Mouse (Mus musculus): ENCODE results near the gene Myh7. TPM values are rescaled to one million over a fixed set of nuclear protein-coding genes. Genes with fewer than 3 reads are reported as not detected.
"Not testable (repeated sequence)": the region's sequence is repeated elsewhere in the genome, so short reads cannot be mapped to it uniquely, and the experiment has no call there.

The Myh7 gene
- polyA plus RNA-seq, 1 experiment from 2014 or later, result 6.5 TPM

DNA sequence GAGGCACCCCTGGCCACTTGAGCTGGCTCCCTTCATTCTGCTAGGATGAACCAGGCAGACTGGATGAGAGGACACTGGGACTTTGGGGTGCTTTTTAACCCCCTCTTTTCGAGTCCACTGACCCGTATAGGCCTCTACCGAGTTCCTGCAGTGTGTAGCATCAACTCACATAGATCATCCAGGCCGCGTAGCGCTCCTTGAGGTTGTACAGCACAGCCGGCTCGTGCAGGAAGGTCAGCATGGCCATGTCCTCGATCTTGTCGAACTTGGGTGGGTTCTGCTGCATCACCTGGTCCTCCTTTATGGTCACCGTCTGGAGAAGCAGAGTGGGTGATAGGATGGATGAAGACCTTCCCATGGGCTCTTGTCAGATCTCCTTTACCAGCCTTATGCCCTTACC, 30.7 kb downstream of the Myh7 start:
- 89% methylated on average over 11 of the region's 11 CpGs for WGBS
- Histone ChIP-seq H3K9me3 (no peaks in the 10 kb centered on the region), H3K4me2 (replicated peaks) (no peak overlapping the region), H3K27ac (replicated peaks) (no peak overlapping the region), H3K36me3 (no peaks in the 10 kb centered on the region), H3K4me3 (no peak overlapping the region), H3K9ac (replicated peaks) (no peak overlapping the region), H3K27me3 (no peaks in the 10 kb centered on the region), H3K4me1 (no peaks in the 10 kb centered on the region)
- no peak for ATAC-seq (replicated peaks)

DNA sequence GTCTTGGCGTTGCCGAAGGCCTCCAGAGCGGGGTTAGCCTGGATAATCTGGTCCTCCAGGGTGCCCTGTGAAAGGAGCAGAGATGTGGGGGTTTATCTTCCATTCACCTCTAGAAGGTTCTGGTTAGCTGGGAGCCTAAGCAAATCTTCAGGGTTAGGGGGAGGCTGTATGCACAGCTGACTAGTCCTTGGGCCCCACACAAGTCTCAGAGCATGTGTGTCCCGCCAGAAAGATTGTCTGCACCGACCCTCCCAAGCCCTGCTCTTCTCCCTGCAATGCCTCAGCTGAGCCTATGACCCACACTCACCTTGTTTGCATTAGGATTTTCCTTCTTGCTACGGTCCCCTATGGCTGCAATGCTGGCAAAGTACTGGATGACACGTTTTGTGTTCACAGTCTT, 31.7 kb downstream of the Myh7 start:
- Histone ChIP-seq H3K27ac (replicated peaks) (no peak overlapping the region), H3K4me3 (no peak overlapping the region), H3K4me1 (no peaks in the 10 kb centered on the region), H3K9me3 (no peaks in the 10 kb centered on the region), H3K36me3 (no peaks in the 10 kb centered on the region), H3K27me3 (no peaks in the 10 kb centered on the region), H3K9ac (replicated peaks) (no peak overlapping the region), H3K4me2 (replicated peaks) (no peak overlapping the region)
- 92% methylated on average over 7 of the region's 7 CpGs for WGBS
- ATAC-seq (replicated peaks), result no peak

- Histone ChIP-seq H3K4me3 (no peak overlapping the region), H3K4me2 (replicated peaks) (no peak overlapping the region), H3K9me3 (no peaks in the 10 kb centered on the region), H3K27ac (replicated peaks) (no peak overlapping the region), H3K4me1 (no peaks in the 10 kb centered on the region), H3K27me3 (no peaks in the 10 kb centered on the region), H3K36me3 (no peaks in the 10 kb centered on the region), H3K9ac (replicated peaks) (no peak overlapping the region)
- ATAC-seq (replicated peaks), result no peak
- 88% methylated on average over 5 of the region's 5 CpGs for WGBS
These were observed 32.9 kb downstream of the Myh7 start for GRCm38 (mm10) chr14:54961487-54961886.

GRCm38 (mm10) chr14:54960769-54961168, 33.7 kb downstream of the Myh7 start:
- no peaks in the 10 kb centered on the region for H3K9me3 ChIP-seq
- H3K4me3 ChIP-seq, result no peak overlapping the region
- no peak overlapping the region for H3K27ac ChIP-seq (replicated peaks)
- H3K4me1 ChIP-seq, result no peaks in the 10 kb centered on the region
- no peak overlapping the region for H3K9ac ChIP-seq (replicated peaks)
- H3K4me2 ChIP-seq (replicated peaks), result no peak overlapping the region
- ATAC-seq (replicated peaks), result no peak
- WGBS, result 62% methylated on average over 10 of the region's 10 CpGs
- H3K27me3 ChIP-seq, result no peaks in the 10 kb centered on the region
- H3K36me3 ChIP-seq, result no peaks in the 10 kb centered on the region

DNA sequence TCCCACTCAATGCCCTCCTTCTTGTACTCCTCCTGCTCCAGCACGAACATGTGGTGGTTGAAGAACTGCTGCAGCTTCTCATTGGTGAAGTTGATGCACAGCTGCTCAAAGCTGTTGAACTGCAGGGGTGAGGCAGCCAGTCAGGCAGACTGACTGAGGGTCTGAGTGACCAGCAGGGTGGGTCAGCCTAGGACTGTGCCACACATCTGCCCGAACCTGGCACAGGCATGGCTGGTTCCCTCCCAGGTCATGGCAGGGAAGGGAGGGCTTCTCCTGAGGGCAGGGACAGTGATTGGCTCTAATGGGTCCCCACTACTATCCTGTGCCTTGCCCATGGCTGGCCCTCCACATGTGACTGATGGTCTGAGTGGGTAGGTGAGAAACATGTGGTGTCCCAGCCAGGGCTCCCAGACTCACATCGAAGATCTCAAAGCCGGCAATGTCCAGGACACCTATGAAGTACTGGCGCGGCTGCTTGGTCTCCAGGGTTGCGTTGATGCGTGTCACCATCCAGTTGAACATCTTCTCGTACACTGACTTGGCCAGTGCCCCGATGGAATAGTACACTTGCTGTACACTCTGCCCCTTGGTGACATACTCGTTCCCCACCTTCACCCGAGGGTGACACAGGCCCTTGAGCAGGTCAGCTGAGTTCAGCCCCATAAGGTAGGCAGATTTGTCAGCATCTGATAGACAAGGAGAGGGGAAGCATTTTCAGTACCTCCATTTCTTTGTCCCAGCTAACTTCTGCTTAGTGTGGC, 34.4 kb downstream of the Myh7 start:
- not testable (repeated sequence) for H3K4me2 ChIP-seq (replicated peaks); H3K4me1 ChIP-seq; H3K27me3 ChIP-seq; ATAC-seq (replicated peaks); H3K4me3 ChIP-seq; H3K9ac ChIP-seq (replicated peaks); H3K36me3 ChIP-seq; H3K27ac ChIP-seq (replicated peaks); H3K9me3 ChIP-seq
- 93% methylated on average over 12 of the region's 12 CpGs for WGBS

GRCm38 (mm10) chr14:54959197-54959596, 35.2 kb downstream of the Myh7 start:
- Histone ChIP-seq H3K4me1 (no peaks in the 10 kb centered on the region), H3K4me2 (replicated peaks) (no peak overlapping the region), H3K9ac (replicated peaks) (no peak overlapping the region), H3K36me3 (no peaks in the 10 kb centered on the region), H3K27ac (replicated peaks) (no peak overlapping the region), H3K9me3 (no peaks in the 10 kb centered on the region), H3K27me3 (no peaks in the 10 kb centered on the region), H3K4me3 (no peak overlapping the region)
- ATAC-seq (replicated peaks), result no peak
- 89% methylated on average over 3 of the region's 3 CpGs for WGBS

DNA sequence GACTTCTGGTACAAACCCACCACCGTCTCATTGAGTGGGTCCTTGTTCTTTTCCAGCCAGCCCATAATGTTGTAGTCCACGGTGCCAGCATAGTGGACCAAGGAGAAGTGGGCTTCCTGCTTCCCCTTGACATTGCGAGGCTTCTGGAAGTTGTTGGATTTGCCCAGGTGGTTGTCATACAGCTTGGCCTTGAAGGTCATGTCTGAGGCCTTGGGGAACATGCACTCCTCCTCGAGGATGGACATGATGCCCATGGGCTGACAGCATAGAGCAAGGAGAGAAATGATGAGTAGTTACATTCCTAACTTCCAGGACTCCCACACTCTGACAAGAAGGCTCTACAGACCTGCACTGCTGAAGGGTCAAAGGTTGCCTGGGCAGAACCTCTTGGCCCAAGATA, 35.9 kb downstream of the Myh7 start:
- H3K36me3 ChIP-seq, result no peaks in the 10 kb centered on the region
- 77% methylated on average over 4 of the region's 4 CpGs for WGBS
- H3K4me2 ChIP-seq (replicated peaks), result no peak overlapping the region
- no peaks in the 10 kb centered on the region for H3K9me3 ChIP-seq
- H3K27ac ChIP-seq (replicated peaks), result no peak overlapping the region
- no peak overlapping the region for H3K4me3 ChIP-seq
- ATAC-seq (replicated peaks), result no peak
- no peaks in the 10 kb centered on the region for H3K27me3 ChIP-seq
- H3K9ac ChIP-seq (replicated peaks), result no peak overlapping the region
- no peaks in the 10 kb centered on the region for H3K4me1 ChIP-seq

DNA sequence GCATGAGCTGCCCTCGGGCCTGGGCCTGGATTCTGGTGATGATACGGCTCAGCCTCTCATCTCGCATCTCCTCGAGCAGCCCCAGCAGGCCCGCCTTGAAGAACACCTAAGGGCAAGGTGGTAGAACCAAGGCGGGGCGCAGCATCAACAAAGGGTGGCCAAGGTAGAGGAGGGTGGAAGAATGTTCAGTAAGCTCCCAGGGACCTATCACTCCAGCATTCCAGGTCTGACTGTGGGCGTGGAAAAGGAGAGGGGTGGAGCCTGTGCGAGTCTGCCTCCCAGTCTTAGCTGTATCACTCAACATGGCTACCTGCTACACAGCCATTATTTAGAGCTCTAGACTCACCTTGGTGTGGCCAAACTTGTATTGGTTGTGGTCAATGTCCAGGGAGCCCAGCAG, 37.9 kb downstream of the Myh7 start:
- no peak overlapping the region for H3K4me2 ChIP-seq (replicated peaks)
- H3K4me3 ChIP-seq, result no peak overlapping the region
- WGBS, result 90% methylated on average over 9 of the region's 9 CpGs
- H3K9ac ChIP-seq (replicated peaks), result no peak overlapping the region
- H3K9me3 ChIP-seq, result no peaks in the 10 kb centered on the region
- no peaks in the 10 kb centered on the region for H3K27me3 ChIP-seq
- no peaks in the 10 kb centered on the region for H3K36me3 ChIP-seq
- H3K4me1 ChIP-seq, result no peaks in the 10 kb centered on the region
- no peak for ATAC-seq (replicated peaks)
- H3K27ac ChIP-seq (replicated peaks), result no peak overlapping the region

- H3K9ac ChIP-seq (replicated peaks), result no peak overlapping the region
- 86% methylated on average over 3 of the region's 3 CpGs for WGBS
These were observed 38.9 kb downstream of the Myh7 start for GRCm38 (mm10) chr14:54955481-54955880.

DNA sequence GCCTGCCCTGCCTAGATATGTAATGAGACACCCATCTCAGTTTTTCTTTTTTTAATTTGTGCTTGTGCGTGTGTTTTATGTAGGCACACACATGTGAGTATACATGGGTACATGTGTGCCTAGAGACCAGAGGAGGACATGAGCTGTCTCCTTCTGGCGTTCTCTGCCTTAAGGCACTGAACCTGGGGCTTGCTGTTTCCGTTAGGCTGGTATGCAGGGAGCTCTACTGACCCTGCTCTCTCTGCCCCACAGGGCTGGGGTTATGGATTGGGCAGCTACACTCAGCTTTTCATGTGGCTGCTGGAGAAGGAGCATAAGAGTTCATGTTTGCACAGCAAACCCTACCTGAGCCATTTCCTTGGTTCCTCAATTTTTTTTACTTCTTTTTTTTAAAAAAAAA, 40.0 kb downstream of the Myh7 start:
- no peak overlapping the region for H3K27ac ChIP-seq (replicated peaks)
- H3K4me2 ChIP-seq (replicated peaks), result no peak overlapping the region
- H3K9ac ChIP-seq (replicated peaks), result no peak overlapping the region
- WGBS, result 83% methylated on average over 3 of the region's 3 CpGs
- H3K9me3 ChIP-seq, result no peaks in the 10 kb centered on the region
- H3K4me3 ChIP-seq, result no peak overlapping the region
- ATAC-seq (replicated peaks), result no peak
- no peaks in the 10 kb centered on the region for H3K36me3 ChIP-seq
- H3K27me3 ChIP-seq, result no peaks in the 10 kb centered on the region
- no peaks in the 10 kb centered on the region for H3K4me1 ChIP-seq

More at GRCm38 (mm10) chr14:54955481-54955880, 38.9 kb downstream of the Myh7 start:
- Histone ChIP-seq H3K27me3 (no peaks in the 10 kb centered on the region), H3K27ac (replicated peaks) (no peak overlapping the region), H3K4me3 (no peak overlapping the region), H3K4me2 (replicated peaks) (no peak overlapping the region), H3K9me3 (no peaks in the 10 kb centered on the region), H3K4me1 (no peaks in the 10 kb centered on the region), H3K36me3 (no peaks in the 10 kb centered on the region)
- ATAC-seq (replicated peaks), result no peak

GRCm38 (mm10) chr14:54953664-54954206, 40.7 kb downstream of the Myh7 start:
- WGBS, result 96% methylated on average over 8 of the region's 8 CpGs
- ATAC-seq (replicated peaks), result no peak
- H3K4me2 ChIP-seq (replicated peaks), result no peak overlapping the region
- H3K36me3 ChIP-seq, result no peaks in the 10 kb centered on the region
- no peaks in the 10 kb centered on the region for H3K4me1 ChIP-seq
- no peak overlapping the region for H3K4me3 ChIP-seq
- H3K9ac ChIP-seq (replicated peaks), result no peak overlapping the region
- no peak overlapping the region for H3K27ac ChIP-seq (replicated peaks)
- H3K27me3 ChIP-seq, result no peaks in the 10 kb centered on the region
- H3K9me3 ChIP-seq, result no peaks in the 10 kb centered on the region

- Histone ChIP-seq H3K27ac (replicated peaks) (no peak overlapping the region), H3K4me2 (replicated peaks) (no peak overlapping the region), H3K4me1 (no peaks in the 10 kb centered on the region), H3K36me3 (no peaks in the 10 kb centered on the region), H3K9ac (replicated peaks) (no peak overlapping the region), H3K9me3 (no peaks in the 10 kb centered on the region), H3K4me3 (no peak overlapping the region), H3K27me3 (no peaks in the 10 kb centered on the region)
- WGBS, result 87% methylated on average over 6 of the region's 6 CpGs
- no peak for ATAC-seq (replicated peaks)
These were observed 42.8 kb downstream of the Myh7 start for GRCm38 (mm10) chr14:54951587-54951986.

DNA sequence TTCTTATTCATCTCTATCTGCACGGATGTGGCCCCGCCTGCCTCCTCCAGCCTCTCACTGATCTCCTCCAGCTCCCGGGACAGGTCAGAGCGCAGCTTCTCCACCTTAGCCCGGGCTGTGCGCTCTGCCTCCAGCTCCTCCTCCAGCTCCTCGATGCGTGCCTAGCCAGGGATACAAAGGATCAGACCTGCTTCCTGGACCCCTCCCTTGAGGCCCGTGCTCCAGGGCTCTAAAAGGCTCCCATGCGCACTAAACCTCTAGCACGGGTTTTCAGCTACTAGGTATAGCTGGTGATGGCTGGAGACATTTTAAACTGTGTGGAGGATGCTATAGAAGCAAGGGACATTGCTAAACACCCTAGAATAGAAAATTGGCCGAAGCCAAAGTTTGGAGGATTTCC, 43.9 kb downstream of the Myh7 start:
- ATAC-seq (replicated peaks), result no peak
- H3K36me3 ChIP-seq, result no peaks in the 10 kb centered on the region
- 65% methylated on average over 12 of the region's 12 CpGs for WGBS

More for the DNA sequence above, 43.9 kb downstream of the Myh7 start:
- Histone ChIP-seq H3K27ac (replicated peaks) (no peak overlapping the region), H3K9me3 (no peaks in the 10 kb centered on the region), H3K4me3 (no peak overlapping the region), H3K9ac (replicated peaks) (no peak overlapping the region), H3K4me1 (no peaks in the 10 kb centered on the region), H3K27me3 (no peaks in the 10 kb centered on the region), H3K4me2 (replicated peaks) (no peak overlapping the region)
